In the genomic region with DNA sequence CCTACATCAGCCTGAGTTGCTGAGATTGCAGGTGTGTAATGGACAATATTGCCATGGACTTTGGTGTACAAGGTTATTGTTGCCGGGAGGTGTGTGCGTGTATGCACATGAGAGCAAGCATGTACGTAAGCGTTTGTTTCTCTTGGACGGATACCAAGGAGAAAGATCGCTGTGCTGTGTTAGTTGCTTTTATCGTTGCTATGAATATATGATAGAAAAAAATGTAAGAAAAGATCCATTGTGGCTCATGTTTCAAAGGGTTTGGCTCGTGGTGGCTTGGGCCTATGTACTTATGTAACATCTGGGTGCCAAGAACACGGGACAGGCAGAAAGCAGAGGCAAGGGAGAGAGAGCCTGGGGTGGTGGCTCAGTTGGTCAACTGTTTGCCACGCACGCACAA, we compare ENCODE assay signal across 14 mouse cellular contexts.
"Had no signal": no experiment of that assay in that cellular context is flagged by ENCODE, and none has a peak within 500 bp of the region (broad histone marks: within the 10 kb centered on the region; RNA-seq: fewer than 3 reads in every experiment).

No protein-coding gene starts in this region.

- H3K4me3 ChIP-seq: left cerebral cortex, adult 2 months; limb, embryonic 10.5 days; liver, embryonic 15.5 days; midbrain, embryonic 10.5 days; myocyte; neural tube, embryonic 15.5 days had no signal

- H3K27me3 ChIP-seq: liver, embryonic 15.5 days; neural tube, embryonic 15.5 days had no signal

- H3K27ac ChIP-seq: left cerebral cortex, adult 2 months; limb, embryonic 10.5 days; liver, embryonic 15.5 days; midbrain, embryonic 10.5 days; neural tube, embryonic 15.5 days had no signal

- DNase-seq: kidney, adult 8-10 months; kidney, postnatal 10 days; kidney, postnatal 4 days; midbrain, embryonic 14.5 days; right cerebral cortex, adult 18-20 months; right cerebral cortex, postnatal 25 days; thymus, postnatal 4 days had no signal

- H3K4me2 ChIP-seq: liver, embryonic 11.5 days; liver, embryonic 15.5 days; neural tube, embryonic 15.5 days had no signal

- H3K9ac ChIP-seq: liver, embryonic 15.5 days; neural tube, embryonic 15.5 days had no signal

- H3K36me3 ChIP-seq: limb, embryonic 10.5 days; liver, embryonic 15.5 days; midbrain, embryonic 10.5 days; neural tube, embryonic 15.5 days had no signal

- H3K9me3 ChIP-seq: limb, embryonic 10.5 days; liver, embryonic 15.5 days; midbrain, embryonic 10.5 days; neural tube, embryonic 15.5 days had no signal
